Mouse (Mus musculus) forebrain, embryonic 11.5 days (tissue): ENCODE results near the gene Sgip1. TPM values are rescaled to one million over a fixed set of nuclear protein-coding genes. Genes with fewer than 3 reads are reported as not detected.

Experiments
- ATAC-seq: fragments of 200-750 bp; cut with Nextera tagmentation; replicated peaks from 2 replicates; pipeline ENCODE4 v1.8.0; 2017; ENCODE audit warnings: moderate TSS enrichment; ENCODE audit not compliant: low FRiP score
- DNase-seq: peaks from one replicate; pipeline ENCODE4 v3.0.0-alpha.2; 2017; ENCODE audit warnings: low spot score
- H3K27ac ChIP-seq: fragments of 300-500 bp; sonication (generic); 2 replicates; pipeline ENCODE4 v1.5.1; 2014; ENCODE audit warnings: low read depth, low read length
- H3K27me3 ChIP-seq: fragments of 300-500 bp; sonication (generic); 2 replicates; pipeline ENCODE4 v1.6.1; 2014; ENCODE audit warnings: mild to moderate bottlenecking, low read length, mixed read lengths; ENCODE audit not compliant: control insufficient read depth, insufficient read depth
- H3K36me3 ChIP-seq: fragments of 300-500 bp; sonication (generic); 2 replicates; pipeline ENCODE4 v1.6.1; 2014; ENCODE audit warnings: mild to moderate bottlenecking, low read length, moderate library complexity, mixed read lengths; ENCODE audit not compliant: control insufficient read depth, insufficient read depth
- H3K4me1 ChIP-seq: fragments of 300-500 bp; sonication (generic); replicated peaks from 2 replicates; pipeline ENCODE4 v1.6.1; 2014; ENCODE audit warnings: low read length, mixed read lengths; ENCODE audit not compliant: control insufficient read depth, insufficient read depth
- H3K4me2 ChIP-seq: fragments of 300-500 bp; sonication (generic); 2 replicates; pipeline ENCODE4 v1.6.1; 2014; ENCODE audit warnings: low read depth, mild to moderate bottlenecking, low read length, moderate library complexity, mixed read lengths; ENCODE audit not compliant: severe bottlenecking
- H3K4me3 ChIP-seq: fragments of 300-500 bp; sonication (generic); 2 replicates; pipeline ENCODE4 v1.5.1; 2014; ENCODE audit warnings: low read depth, low read length
- H3K9ac ChIP-seq: fragments of 300-500 bp; sonication (generic); 2 replicates; pipeline ENCODE4 v1.6.1; 2014; ENCODE audit warnings: low read length
- H3K9me3 ChIP-seq: fragments of 300-500 bp; sonication (generic); 2 replicates; pipeline ENCODE4 v1.6.1; 2016; ENCODE audit warnings: low read length, mixed read lengths; ENCODE audit not compliant: control insufficient read depth
- WGBS: fragments of 180-500 bp; shearing (Covaris S2); extraction: QIAGEN DNeasy Blood & Tissue Kit; methylation state at CpG from one replicate; pipeline ENCODE4 v1.1.7; 2014; 5-methylcytosine and 5-hydroxymethylcytosine counted together
- polyA plus RNA-seq: library from polyadenylated mRNA; unstranded; fragments of >200 nt; fragmentation: Nextera tagmentation; extraction: Ambion mirVana; gene quantifications from 2 replicates; pipeline ENCODE4 v1.2.1, GENCODE M21; 2014

Sgip1 gene
- polyA plus RNA-seq, 1 experiment from 2014 or later, result 12.8 TPM

DNA sequence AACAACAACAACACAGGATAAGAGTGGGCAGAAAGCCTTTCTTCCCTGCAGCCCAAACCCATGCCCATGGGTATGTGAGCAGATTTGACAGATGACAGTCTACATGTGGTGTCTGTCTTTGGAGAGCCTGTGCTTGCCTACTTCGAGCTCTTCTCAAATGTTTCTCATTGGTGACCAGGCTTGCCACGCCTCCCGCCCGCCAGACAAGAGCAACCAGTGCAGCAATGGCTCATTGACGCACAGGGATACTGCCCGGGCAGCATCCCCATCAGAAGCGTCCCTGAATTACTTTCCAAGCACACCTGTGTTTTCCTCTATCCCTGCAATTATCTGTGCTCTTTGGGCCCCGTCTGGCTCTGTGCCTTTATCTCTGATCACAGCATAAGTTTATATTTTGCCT, 72.2 kb downstream of the Sgip1 start:
- Histone ChIP-seq H3K36me3 (no peaks in the 10 kb centered on the region), H3K4me3 (no peak overlapping the region), H3K4me2 (no peak overlapping the region), H3K9ac (no peak overlapping the region), H3K27ac (no peak overlapping the region), H3K4me1 (no peaks in the 10 kb centered on the region), H3K9me3 (no peaks in the 10 kb centered on the region), H3K27me3 (no peaks in the 10 kb centered on the region)
- 86% methylated on average over 8 of the region's 8 CpGs for WGBS
- DNase-seq, result no peak
- ATAC-seq, result no peak

DNA sequence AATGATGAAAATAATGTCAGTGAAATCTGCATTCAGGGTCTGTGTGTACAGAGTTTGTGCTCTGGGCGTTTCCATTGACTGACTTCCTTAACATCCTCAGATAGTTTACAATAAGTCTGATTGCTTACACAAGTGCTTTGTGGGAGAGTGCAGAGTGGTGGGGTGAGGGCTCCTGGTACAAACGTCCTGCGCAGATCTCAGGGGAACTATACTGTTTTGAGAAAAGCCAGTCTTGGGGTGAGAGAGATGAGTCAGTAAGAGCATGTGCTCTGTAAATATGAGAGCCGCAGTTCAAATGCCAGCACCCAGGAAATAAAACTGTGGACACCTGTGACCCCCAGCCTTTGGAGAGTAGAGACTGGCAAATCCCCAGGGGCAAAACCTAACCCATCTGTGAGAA, 80.7 kb downstream of the Sgip1 start:
- no peaks in the 10 kb centered on the region for H3K9me3 ChIP-seq
- H3K4me3 ChIP-seq, result no peak overlapping the region
- no peak overlapping the region for H3K27ac ChIP-seq
- H3K4me2 ChIP-seq, result no peak overlapping the region
- H3K36me3 ChIP-seq, result no peaks in the 10 kb centered on the region
- H3K4me1 ChIP-seq, result no peaks in the 10 kb centered on the region
- no peak for DNase-seq
- 85% methylated on average over 4 of the region's 4 CpGs for WGBS
- no peak overlapping the region for H3K9ac ChIP-seq
- ATAC-seq, result no peak
- H3K27me3 ChIP-seq, result no peaks in the 10 kb centered on the region

- Histone ChIP-seq H3K4me3 (no peak overlapping the region), H3K4me2 (no peak overlapping the region), H3K27me3 (no peaks in the 10 kb centered on the region), H3K27ac (no peak overlapping the region), H3K4me1 (no peaks in the 10 kb centered on the region), H3K9me3 (no peaks in the 10 kb centered on the region), H3K9ac (no peak overlapping the region), H3K36me3 (no peaks in the 10 kb centered on the region)
- DNase-seq (no peak), ATAC-seq (no peak)
- 76% methylated on average over 2 of the region's 2 CpGs for WGBS
Observed at GRCm38 (mm10) chr4:102824494-102824893, 83.4 kb downstream of the Sgip1 start.

GRCm38 (mm10) chr4:102826159-102826558, 85.1 kb downstream of the Sgip1 start:
- H3K9me3 ChIP-seq, result no peaks in the 10 kb centered on the region
- no peaks in the 10 kb centered on the region for H3K27me3 ChIP-seq
- H3K9ac ChIP-seq, result no peak overlapping the region
- no peaks in the 10 kb centered on the region for H3K36me3 ChIP-seq
- no peak for DNase-seq
- no peak for ATAC-seq
- H3K4me1 ChIP-seq, result no peaks in the 10 kb centered on the region
- WGBS, result 79% methylated on average over 2 of the region's 2 CpGs
- H3K27ac ChIP-seq, result no peak overlapping the region
- H3K4me3 ChIP-seq, result no peak overlapping the region
- no peak overlapping the region for H3K4me2 ChIP-seq

- no peak overlapping the region for H3K27ac ChIP-seq
- no peaks in the 10 kb centered on the region for H3K9me3 ChIP-seq
- H3K36me3 ChIP-seq, result no peaks in the 10 kb centered on the region
- no peak overlapping the region for H3K9ac ChIP-seq
- no peak overlapping the region for H3K4me2 ChIP-seq
- DNase-seq (no peak), ATAC-seq (no peak)
- H3K27me3 ChIP-seq, result no peaks in the 10 kb centered on the region
- WGBS, result 86% methylated on average over 2 of the region's 2 CpGs
- H3K4me3 ChIP-seq, result no peak overlapping the region
- no peaks in the 10 kb centered on the region for H3K4me1 ChIP-seq
Observed at GRCm38 (mm10) chr4:102828518-102828917, 87.4 kb downstream of the Sgip1 start.

GRCm38 (mm10) chr4:102833191-102833590, 92.1 kb downstream of the Sgip1 start:
- Histone ChIP-seq H3K4me3 (no peak overlapping the region), H3K4me2 (no peak overlapping the region), H3K4me1 (no peaks in the 10 kb centered on the region), H3K27me3 (no peaks in the 10 kb centered on the region), H3K9ac (no peak overlapping the region), H3K27ac (no peak overlapping the region), H3K9me3 (no peaks in the 10 kb centered on the region), H3K36me3 (no peaks in the 10 kb centered on the region)
- DNase-seq (no peak), ATAC-seq (no peak)
- 100% methylated on average over 1 of the region's 1 CpGs for WGBS

DNA sequence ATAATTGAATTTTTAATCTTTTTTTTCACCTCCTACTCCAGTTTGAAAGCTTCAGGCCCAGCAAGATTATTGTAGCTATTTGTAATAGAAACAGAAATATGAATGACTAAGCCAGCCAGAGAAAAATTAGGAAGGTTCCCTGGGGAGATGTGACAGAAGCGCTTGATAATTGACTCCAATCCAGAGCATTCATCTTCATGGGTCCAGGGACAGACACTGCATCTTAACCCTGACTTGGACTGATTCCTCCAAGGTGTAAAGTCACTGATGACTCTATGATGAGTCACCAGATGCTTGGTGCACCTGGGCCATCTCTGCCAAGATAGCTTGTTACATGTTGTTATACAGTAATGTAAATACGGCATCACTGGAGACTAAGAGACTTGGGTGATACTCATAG, 92.6 kb downstream of the Sgip1 start:
- WGBS, result 85% methylated on average over 2 of the region's 2 CpGs
- no peaks in the 10 kb centered on the region for H3K4me1 ChIP-seq

DNA sequence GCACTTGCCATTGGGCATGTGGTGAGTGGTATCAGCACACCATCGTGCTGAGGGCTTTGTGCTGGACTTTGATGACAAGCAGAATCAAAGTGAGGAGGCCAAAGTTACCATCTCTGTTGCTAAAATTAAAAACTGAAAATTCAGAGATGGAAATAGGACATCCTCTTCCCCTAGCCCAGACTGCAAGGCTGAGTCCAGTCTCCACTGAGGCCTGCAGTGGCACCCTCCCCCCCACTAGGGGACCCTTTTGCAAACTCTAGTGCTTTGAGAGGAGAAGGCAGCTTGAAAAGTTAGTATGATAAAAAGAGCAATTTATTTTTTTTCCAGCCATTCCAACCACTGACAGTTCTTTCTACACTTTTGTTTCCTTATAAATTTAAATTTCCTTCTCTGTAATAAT, 93.6 kb downstream of the Sgip1 start:
- H3K4me1 ChIP-seq, result no peaks in the 10 kb centered on the region
- DNase-seq (no peak), ATAC-seq (no peak)
- no peak overlapping the region for H3K9ac ChIP-seq
- H3K36me3 ChIP-seq, result no peaks in the 10 kb centered on the region
- no peaks in the 10 kb centered on the region for H3K9me3 ChIP-seq
- H3K27ac ChIP-seq, result no peak overlapping the region
- WGBS, result 81% methylated on average over 1 of the region's 1 CpGs
- H3K4me2 ChIP-seq, result no peak overlapping the region
- H3K4me3 ChIP-seq, result no peak overlapping the region
- H3K27me3 ChIP-seq, result no peaks in the 10 kb centered on the region

More for the DNA sequence above, 92.6 kb downstream of the Sgip1 start:
- Histone ChIP-seq H3K9me3 (no peaks in the 10 kb centered on the region), H3K36me3 (no peaks in the 10 kb centered on the region), H3K9ac (no peak overlapping the region), H3K27ac (no peak overlapping the region), H3K4me3 (no peak overlapping the region), H3K4me2 (no peak overlapping the region), H3K27me3 (no peaks in the 10 kb centered on the region)
- no peak for DNase-seq
- no peak for ATAC-seq

GRCm38 (mm10) chr4:102840062-102840798, 99.1 kb downstream of the Sgip1 start:
- Histone ChIP-seq H3K9ac (no peak overlapping the region), H3K27me3 (no peaks in the 10 kb centered on the region), H3K4me2 (no peak overlapping the region), H3K4me3 (no peak overlapping the region), H3K27ac (no peak overlapping the region), H3K9me3 (no peaks in the 10 kb centered on the region), H3K4me1 (no peaks in the 10 kb centered on the region), H3K36me3 (no peaks in the 10 kb centered on the region)
- no peak for DNase-seq
- WGBS, result 91% methylated on average over 7 of the region's 7 CpGs
- no peak for ATAC-seq
